Mouse (Mus musculus): ENCODE measurements around the gene Thbd. TPM values are rescaled to one million over a fixed set of nuclear protein-coding genes. Genes with fewer than 3 reads are reported as not detected.

Gene Thbd
- polyA plus RNA-seq (2012; rRNA removed): 28.4 and 30.6 TPM in 2 replicates

DNA sequence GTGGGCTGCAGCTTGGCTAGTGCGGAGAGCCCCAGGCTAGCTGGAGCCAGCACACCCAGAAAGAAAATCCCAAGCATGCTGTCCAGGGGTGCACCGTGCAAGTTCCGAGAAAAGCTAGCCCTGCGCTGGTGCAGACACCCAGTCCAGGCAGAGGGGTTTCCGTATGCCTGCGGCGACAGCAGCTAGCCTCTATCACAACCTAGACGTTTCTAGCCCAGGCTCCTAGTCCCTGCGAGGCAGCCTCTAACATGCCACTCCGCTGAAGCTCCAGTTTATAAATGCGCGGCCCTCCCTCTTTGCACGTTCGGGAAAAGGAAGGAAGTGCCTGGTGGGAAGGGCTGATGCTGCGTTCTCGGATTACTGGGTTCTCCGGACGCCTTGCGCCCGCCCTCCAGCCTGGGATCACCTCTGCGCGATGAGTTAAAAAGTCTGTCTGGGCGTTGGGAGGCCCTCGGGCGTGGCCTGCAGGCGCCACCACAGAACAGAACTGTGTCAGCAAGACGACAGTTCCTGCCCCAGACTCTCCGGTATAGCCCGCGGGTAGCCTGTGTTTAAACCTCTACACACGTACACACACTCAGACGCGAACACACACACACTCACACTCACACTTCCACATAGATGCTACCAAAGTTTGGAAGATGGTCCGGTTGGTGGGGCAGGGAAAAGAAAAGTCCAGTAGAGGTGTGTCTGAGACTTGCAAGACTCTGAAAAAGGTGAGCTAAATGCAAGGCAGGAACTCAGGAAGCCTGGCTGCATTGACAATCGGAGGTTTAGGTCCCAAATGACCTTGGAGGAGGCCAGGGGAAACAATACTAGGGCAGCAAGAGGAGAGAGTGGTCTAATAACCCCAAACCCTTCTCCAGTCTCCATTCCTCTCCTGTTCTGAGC, at the start of gene Thbd:
Thbd (minus strand) TSS at position 319 of the 891 bp plus-strand sequence.
- Histone ChIP-seq H3K27me3 (replicated peaks; ENCODE audit: control insufficient read depth, insufficient read depth, low read length) (no peaks in the 10 kb centered on the region), H3K36me3 (ENCODE audit: control insufficient read depth, insufficient read depth, low read length) (no peaks in the 10 kb centered on the region), H3K4me3 (ENCODE audit: insufficient read depth, low read depth, low read length) (peak within 1 kb of the TSS; percentile 56), H3K27ac (ENCODE audit: insufficient read depth, low read depth, low read length) (peak within 1 kb of the TSS; percentile 34), H3K4me1 (ENCODE audit: control insufficient read depth, insufficient read depth, low read length) (no peaks in the 10 kb centered on the region)
- WGBS: 2% methylated on average over 35 of the region's 35 CpGs
- DNase-seq: peak; percentile 91
- TF ChIP-seq POLR2A (IDR thresholded peaks at IDR 0.05; ENCODE audit: low read depth, low read length): peak; percentile 79
- no peak for TF ChIP-seq CTCF (conservative IDR thresholded peaks at IDR 0.05; ENCODE audit: insufficient read depth, insufficient read length, low read depth, low read length)

DNA sequence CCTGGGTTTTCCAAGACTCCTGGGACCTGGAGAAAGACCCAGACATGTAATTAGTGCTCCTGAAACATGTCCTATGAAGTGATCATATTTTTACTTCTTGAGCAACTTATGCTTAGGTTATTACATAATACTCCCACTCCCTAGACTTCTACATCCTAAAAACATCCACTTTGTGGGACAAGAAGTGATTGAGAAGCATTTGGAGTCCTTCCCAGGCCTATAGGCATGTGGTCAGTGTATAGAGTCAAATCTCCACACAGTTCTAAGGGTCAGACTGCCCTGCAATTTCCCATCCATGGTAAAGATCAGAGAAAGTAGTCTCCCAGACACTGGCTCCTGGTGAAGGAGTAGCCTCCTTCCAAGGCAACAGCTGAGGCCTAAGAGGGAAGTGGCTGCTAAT, 47.4 kb upstream of the Thbd start:
- H3K27me3 ChIP-seq (replicated peaks; ENCODE audit: control insufficient read depth, insufficient read depth, low read length): no peaks in the 10 kb centered on the region
- H3K4me1 ChIP-seq (ENCODE audit: control insufficient read depth, insufficient read depth, low read length): no peaks in the 10 kb centered on the region
- no peak overlapping the region for H3K4me3 ChIP-seq (ENCODE audit: insufficient read depth, low read depth, low read length)
- H3K36me3 ChIP-seq (ENCODE audit: control insufficient read depth, insufficient read depth, low read length): no peaks in the 10 kb centered on the region
- DNase-seq: no peak
- no peak overlapping the region for H3K27ac ChIP-seq (ENCODE audit: insufficient read depth, low read depth, low read length)
- TF ChIP-seq POLR2A (IDR thresholded peaks at IDR 0.05; ENCODE audit: low read depth, low read length) (no peak), CTCF (conservative IDR thresholded peaks at IDR 0.05; ENCODE audit: insufficient read depth, insufficient read length, low read depth, low read length) (no peak)

GRCm38 (mm10) chr2:148454014-148454542, 46.1 kb upstream of the Thbd start:
- Histone ChIP-seq H3K4me3 (ENCODE audit: insufficient read depth, low read depth, low read length) (no peak overlapping the region), H3K27ac (ENCODE audit: insufficient read depth, low read depth, low read length) (no peak overlapping the region), H3K36me3 (ENCODE audit: control insufficient read depth, insufficient read depth, low read length) (no peaks in the 10 kb centered on the region), H3K27me3 (replicated peaks; ENCODE audit: control insufficient read depth, insufficient read depth, low read length) (no peaks in the 10 kb centered on the region), H3K4me1 (ENCODE audit: control insufficient read depth, insufficient read depth, low read length) (no peaks in the 10 kb centered on the region)
- no peak for DNase-seq
- no peak for TF ChIP-seq POLR2A (IDR thresholded peaks at IDR 0.05; ENCODE audit: low read depth, low read length)
- 82% methylated on average over 4 of the region's 4 CpGs for WGBS

- WGBS: 85% methylated on average over 3 of the region's 3 CpGs
- Histone ChIP-seq H3K36me3 (ENCODE audit: control insufficient read depth, insufficient read depth, low read length) (no peaks in the 10 kb centered on the region), H3K27ac (ENCODE audit: insufficient read depth, low read depth, low read length) (no peak overlapping the region), H3K4me1 (ENCODE audit: control insufficient read depth, insufficient read depth, low read length) (no peaks in the 10 kb centered on the region), H3K4me3 (ENCODE audit: insufficient read depth, low read depth, low read length) (no peak overlapping the region), H3K27me3 (replicated peaks; ENCODE audit: control insufficient read depth, insufficient read depth, low read length) (no peaks in the 10 kb centered on the region)
- DNase-seq: no peak
- no peak for TF ChIP-seq POLR2A (IDR thresholded peaks at IDR 0.05; ENCODE audit: low read depth, low read length)
- no peak for TF ChIP-seq CTCF (conservative IDR thresholded peaks at IDR 0.05; ENCODE audit: insufficient read depth, insufficient read length, low read depth, low read length)
Measured at GRCm38 (mm10) chr2:148453061-148453460, 45.1 kb upstream of the Thbd start.

DNA sequence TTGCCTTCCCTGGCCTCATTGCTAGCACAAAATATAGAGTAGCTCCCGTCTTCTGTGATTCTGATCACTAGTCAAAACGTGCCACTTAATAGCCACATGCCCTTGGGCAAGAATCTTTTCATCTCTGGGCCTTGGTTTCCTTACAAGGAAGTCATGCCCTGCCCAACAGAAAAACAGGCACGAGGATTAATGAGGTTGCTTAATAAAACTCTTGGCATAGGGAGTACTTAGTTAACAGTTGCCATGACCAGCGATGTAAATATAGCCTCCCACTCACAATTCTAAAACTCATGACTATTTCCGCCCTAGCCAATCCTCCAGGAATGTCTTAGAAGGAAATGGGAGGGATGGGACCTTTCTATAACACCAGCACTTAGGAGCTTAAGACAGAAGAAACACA, 43.5 kb upstream of the Thbd start:
- DNase-seq: no peak
- Histone ChIP-seq H3K4me3 (ENCODE audit: insufficient read depth, low read depth, low read length) (no peak overlapping the region), H3K4me1 (ENCODE audit: control insufficient read depth, insufficient read depth, low read length) (no peaks in the 10 kb centered on the region), H3K27me3 (replicated peaks; ENCODE audit: control insufficient read depth, insufficient read depth, low read length) (no peaks in the 10 kb centered on the region), H3K27ac (ENCODE audit: insufficient read depth, low read depth, low read length) (no peak overlapping the region), H3K36me3 (ENCODE audit: control insufficient read depth, insufficient read depth, low read length) (no peaks in the 10 kb centered on the region)
- TF ChIP-seq POLR2A (IDR thresholded peaks at IDR 0.05; ENCODE audit: low read depth, low read length): no peak
- TF ChIP-seq CTCF (conservative IDR thresholded peaks at IDR 0.05; ENCODE audit: insufficient read depth, insufficient read length, low read depth, low read length): no peak
- WGBS: 47% methylated on average over 5 of the region's 5 CpGs

DNA sequence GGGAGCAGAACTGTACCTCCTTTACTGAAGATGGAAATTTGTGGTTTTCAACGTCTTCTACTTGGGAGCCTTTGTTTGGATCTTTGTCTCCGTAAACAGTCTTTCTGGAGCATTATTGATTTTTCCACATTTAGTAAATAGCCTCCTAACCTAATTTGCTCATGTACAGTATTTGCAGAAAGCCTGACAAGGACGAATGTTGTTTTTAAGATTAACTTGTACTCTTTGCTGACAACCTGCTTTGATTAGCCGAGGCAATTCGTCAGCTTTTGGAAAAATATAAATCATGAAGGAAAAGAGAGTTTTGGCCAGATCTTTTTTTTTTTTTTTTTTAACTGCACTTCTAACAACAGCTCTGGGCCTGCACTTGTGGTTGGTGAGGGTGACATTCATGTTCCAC, 42.6 kb upstream of the Thbd start:
- Histone ChIP-seq H3K36me3 (ENCODE audit: control insufficient read depth, insufficient read depth, low read length) (no peaks in the 10 kb centered on the region), H3K27me3 (replicated peaks; ENCODE audit: control insufficient read depth, insufficient read depth, low read length) (no peaks in the 10 kb centered on the region), H3K4me1 (ENCODE audit: control insufficient read depth, insufficient read depth, low read length) (no peaks in the 10 kb centered on the region), H3K4me3 (ENCODE audit: insufficient read depth, low read depth, low read length) (no peak overlapping the region), H3K27ac (ENCODE audit: insufficient read depth, low read depth, low read length) (no peak overlapping the region)
- 75% methylated on average over 5 of the region's 5 CpGs for WGBS
- no peak for TF ChIP-seq POLR2A (IDR thresholded peaks at IDR 0.05; ENCODE audit: low read depth, low read length)
- no peak for TF ChIP-seq CTCF (conservative IDR thresholded peaks at IDR 0.05; ENCODE audit: insufficient read depth, insufficient read length, low read depth, low read length)
- no peak for DNase-seq

DNA sequence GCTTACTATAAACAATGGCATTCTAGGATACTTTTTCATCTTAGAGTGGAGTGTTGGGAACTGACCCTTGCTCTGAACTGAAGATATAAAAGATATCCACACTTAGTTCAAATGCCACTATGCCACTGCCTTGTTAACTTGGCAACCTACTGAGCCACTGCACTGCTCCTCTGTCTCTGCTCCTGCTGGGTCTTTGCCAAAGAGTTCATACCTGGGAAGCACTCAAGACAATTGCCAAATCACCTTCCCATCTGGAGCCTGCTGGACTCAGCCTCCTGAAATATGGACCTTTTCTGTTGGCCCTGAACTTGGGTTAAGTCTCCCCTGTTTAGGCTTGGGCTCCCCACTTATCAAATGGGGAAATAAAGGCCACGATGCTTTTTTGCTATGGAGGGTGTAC, 41.7 kb upstream of the Thbd start:
- Histone ChIP-seq H3K27me3 (replicated peaks; ENCODE audit: control insufficient read depth, insufficient read depth, low read length) (no peaks in the 10 kb centered on the region), H3K4me3 (ENCODE audit: insufficient read depth, low read depth, low read length) (no peak overlapping the region), H3K27ac (ENCODE audit: insufficient read depth, low read depth, low read length) (no peak overlapping the region), H3K4me1 (ENCODE audit: control insufficient read depth, insufficient read depth, low read length) (no peaks in the 10 kb centered on the region), H3K36me3 (ENCODE audit: control insufficient read depth, insufficient read depth, low read length) (no peaks in the 10 kb centered on the region)
- WGBS: 100% methylated on average over 1 of the region's 1 CpGs
- DNase-seq: peak; percentile 50
- no peak for TF ChIP-seq CTCF (conservative IDR thresholded peaks at IDR 0.05; ENCODE audit: insufficient read depth, insufficient read length, low read depth, low read length)
- no peak for TF ChIP-seq POLR2A (IDR thresholded peaks at IDR 0.05; ENCODE audit: low read depth, low read length)

Measured in kidney, adult 2 months (tissue).